Mouse (Mus musculus): ENCODE measurements at regions not wholly inside any gene's neighbourhood (a gene's known extent, or its start where the extent isn't known, plus 50 kb on each side); places are given as distances from the start of the nearest gene placed in this dataset.

- no peak for TF ChIP-seq POLR2A (IDR thresholded peaks at IDR 0.05; ENCODE audit: borderline replicate concordance, insufficient read depth, low read length)
- TF ChIP-seq CTCF (IDR thresholded peaks at IDR 0.05; ENCODE audit: borderline replicate concordance, insufficient read depth, low read depth, low read length) = no peak
Observed at GRCm38 (mm10) chr15:40485997-40486396, 351.8 kb downstream of the 9330182O14Rik start.

Measured in cerebellum, adult 2 months (tissue).